Mouse (Mus musculus) hindbrain, embryonic 10.5 days (tissue): ENCODE results near the gene Hoxb4. TPM values are rescaled to one million over a fixed set of nuclear protein-coding genes. Genes with fewer than 3 reads are reported as not detected.

Source experiments
- DNase-seq: peaks from one replicate; pipeline ENCODE4 v3.0.0-alpha.2; 2017; ENCODE audit warnings: low spot score
- H3K27ac ChIP-seq: fragments of 300-500 bp; sonication (generic); 2 replicates; pipeline ENCODE4 v1.5.1; 2016; ENCODE audit warnings: mild to moderate bottlenecking, moderate library complexity
- H3K27me3 ChIP-seq: fragments of 300-500 bp; sonication (generic); 2 replicates; pipeline ENCODE4 v1.6.1; 2016; ENCODE audit warnings: mild to moderate bottlenecking; ENCODE audit not compliant: poor library complexity, insufficient read depth, severe bottlenecking
- H3K36me3 ChIP-seq: fragments of 300-500 bp; sonication (generic); 2 replicates; pipeline ENCODE4 v1.6.1; 2016; ENCODE audit warnings: mild to moderate bottlenecking, moderate library complexity
- H3K4me1 ChIP-seq: fragments of 300-500 bp; sonication (generic); replicated peaks from 2 replicates; pipeline ENCODE4 v1.6.1; 2016; ENCODE audit warnings: mild to moderate bottlenecking
- H3K4me3 ChIP-seq: fragments of 300-500 bp; sonication (generic); 2 replicates; pipeline ENCODE4 v1.5.1; 2016; ENCODE audit warnings: mild to moderate bottlenecking, moderate library complexity
- H3K9me3 ChIP-seq: fragments of 300-500 bp; sonication (generic); 2 replicates; pipeline ENCODE4 v1.6.1; 2016; ENCODE audit warnings: mild to moderate bottlenecking, moderate library complexity
- WGBS: fragments of 180-500 bp; shearing (Covaris S2); methylation state at CpG from one replicate; pipeline ENCODE4 v1.1.7; 2016; 5-methylcytosine and 5-hydroxymethylcytosine counted together
- polyA plus RNA-seq: library from polyadenylated mRNA; unstranded; fragments of >200 nt; fragmentation: Nextera tagmentation; extraction: Ambion mirVana; gene quantifications from 2 replicates; pipeline ENCODE4 v1.2.1, GENCODE M21; 2016

Gene Hoxb4
- polyA plus RNA-seq, 1 experiment from 2014 or later = 3.1 TPM

DNA sequence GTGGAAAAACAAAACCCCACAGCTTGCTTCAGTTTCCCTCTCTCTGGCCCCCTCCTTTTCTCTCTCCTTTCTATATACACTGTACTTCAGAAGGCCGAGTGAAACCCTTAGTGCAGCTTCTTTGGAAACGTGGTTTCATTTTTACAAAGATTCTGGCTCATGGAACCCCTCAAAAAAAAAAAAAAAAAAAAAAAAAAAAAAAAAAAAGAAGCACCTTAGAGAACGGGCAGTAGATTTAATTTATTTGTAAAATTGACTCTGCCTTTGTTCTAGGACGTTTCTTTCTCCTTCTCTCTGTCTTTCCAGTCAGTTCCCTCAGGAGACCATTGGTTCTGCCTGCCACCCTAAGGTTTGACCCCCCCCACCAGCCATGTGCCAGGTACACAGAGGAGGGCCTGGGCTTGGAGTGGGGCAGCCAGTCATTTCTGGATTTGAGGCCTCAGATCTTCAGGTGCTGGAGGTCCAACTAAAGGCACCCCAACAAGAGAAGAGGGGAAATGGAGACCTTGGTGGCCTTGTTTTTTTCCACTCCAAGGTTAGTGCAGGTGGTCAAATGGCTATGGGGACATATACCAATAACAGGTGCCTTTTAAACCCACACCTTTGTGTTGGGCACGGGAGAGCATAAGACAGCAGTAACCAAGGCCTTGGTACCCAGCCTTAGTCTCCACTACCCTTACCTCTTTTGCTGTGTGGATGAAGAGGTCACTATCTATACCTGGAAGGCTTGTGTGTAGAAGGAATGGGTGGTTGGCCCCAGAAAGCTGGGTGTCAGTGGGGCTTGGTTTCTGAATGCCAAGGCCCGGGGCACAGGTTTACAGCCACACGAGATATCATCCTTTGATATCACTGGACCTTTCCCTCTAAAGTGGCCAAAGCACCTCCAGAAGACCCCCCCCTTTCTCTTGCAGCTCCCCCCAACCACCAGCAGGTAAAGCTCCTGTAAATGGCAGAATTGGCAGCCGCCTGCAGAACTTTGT, 37.4 kb upstream of the Hoxb4 start:
- DNase-seq = no peak
- Histone ChIP-seq H3K9me3 (no peaks in the 10 kb centered on the region), H3K4me1 (peaks cover 21% of the 10 kb centered on the region), H3K27me3 (peaks cover 100% of the 10 kb centered on the region), H3K27ac (no peak overlapping the region), H3K36me3 (no peaks in the 10 kb centered on the region), H3K4me3 (no peak overlapping the region)
- 7% methylated on average over 8 of the region's 8 CpGs for WGBS

DNA sequence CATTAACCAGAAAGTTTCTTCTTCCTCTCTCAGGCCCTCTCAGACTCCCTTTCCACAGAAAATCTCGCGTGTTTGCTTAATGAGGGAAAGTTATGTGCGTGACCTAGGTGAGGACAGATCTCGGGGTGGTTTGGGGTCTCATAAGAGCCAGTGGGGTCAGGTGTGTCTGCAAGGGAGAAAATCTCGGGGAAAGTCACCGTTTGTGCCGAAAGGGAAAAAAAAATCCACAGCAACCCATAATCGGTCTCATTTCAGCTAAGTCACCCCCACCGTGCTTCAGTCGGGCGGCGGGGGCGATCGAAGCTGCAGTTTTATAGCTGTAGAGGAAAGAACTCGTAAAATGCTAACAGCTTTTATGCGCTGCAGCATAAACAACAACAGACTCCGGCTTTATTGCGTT, 36.7 kb upstream of the Hoxb4 start:
- Histone ChIP-seq H3K27ac (no peak overlapping the region), H3K9me3 (no peaks in the 10 kb centered on the region), H3K4me3 (no peak overlapping the region), H3K27me3 (peaks cover 100% of the 10 kb centered on the region), H3K36me3 (no peaks in the 10 kb centered on the region), H3K4me1 (peaks cover 21% of the 10 kb centered on the region)
- WGBS = 4% methylated on average over 18 of the region's 18 CpGs
- DNase-seq = no peak

- peaks cover 26% of the 10 kb centered on the region for H3K4me1 ChIP-seq
- peaks cover 100% of the 10 kb centered on the region for H3K27me3 ChIP-seq
- DNase-seq = no peak
- 1% methylated on average over 27 of the region's 27 CpGs for WGBS
- no peaks in the 10 kb centered on the region for H3K36me3 ChIP-seq
- no peak within 1 kb of the TSS for H3K4me3 ChIP-seq
- no peaks in the 10 kb centered on the region for H3K9me3 ChIP-seq
- no peak within 1 kb of the TSS for H3K27ac ChIP-seq
These were observed 36.1 kb upstream of the Hoxb4 start, which contains the start of gene Hoxb8 for GRCm38 (mm10) chr11:96281855-96282570. Hoxb8 (plus strand) TSS chr11:96281905.

- no peak overlapping the region for H3K27ac ChIP-seq
- H3K36me3 ChIP-seq = no peaks in the 10 kb centered on the region
- under 1% methylated on average over 49 of the region's 49 CpGs for WGBS
- H3K9me3 ChIP-seq = no peaks in the 10 kb centered on the region
- peaks cover 100% of the 10 kb centered on the region for H3K27me3 ChIP-seq
- peak; percentile 73 for DNase-seq
- H3K4me3 ChIP-seq = no peak overlapping the region; the same call in 1 of the 2 replicates
- H3K4me1 ChIP-seq = peaks cover 27% of the 10 kb centered on the region
These were observed 35.2 kb upstream of the Hoxb4 start for GRCm38 (mm10) chr11:96282795-96283430.

DNA sequence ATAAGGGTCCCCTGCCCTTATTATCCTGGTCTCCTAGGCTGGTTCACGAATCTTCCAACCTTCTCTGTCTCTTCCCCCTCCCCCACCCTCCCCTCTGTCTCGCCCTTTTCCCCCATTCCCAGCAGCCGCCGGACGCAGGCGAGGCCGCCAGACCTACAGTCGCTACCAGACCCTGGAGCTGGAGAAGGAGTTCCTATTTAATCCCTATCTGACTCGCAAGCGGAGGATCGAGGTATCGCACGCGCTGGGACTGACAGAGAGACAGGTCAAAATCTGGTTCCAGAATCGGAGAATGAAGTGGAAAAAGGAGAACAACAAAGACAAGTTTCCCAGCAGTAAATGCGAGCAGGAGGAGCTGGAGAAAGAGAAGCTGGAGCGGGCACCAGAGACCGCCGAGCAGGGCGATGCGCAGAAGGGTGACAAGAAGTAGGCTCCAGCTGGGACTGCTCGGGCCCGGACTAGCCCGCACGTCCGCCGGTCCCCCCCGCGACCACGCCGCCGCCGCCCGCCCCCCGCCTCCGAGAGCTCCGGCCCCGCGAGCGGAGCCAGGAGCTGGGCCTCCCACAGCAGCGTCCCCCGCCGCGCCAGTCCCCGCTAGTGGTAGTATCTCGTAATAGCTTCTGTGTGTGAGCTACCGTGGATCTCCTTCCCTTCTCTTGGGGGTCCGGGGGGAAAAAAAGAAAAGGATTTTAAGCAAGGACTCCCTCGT, 33.9 kb upstream of the Hoxb4 start:
- H3K9me3 ChIP-seq = no peaks in the 10 kb centered on the region
- H3K36me3 ChIP-seq = no peaks in the 10 kb centered on the region
- H3K27me3 ChIP-seq = peaks cover 100% of the 10 kb centered on the region
- H3K4me1 ChIP-seq = peaks cover 27% of the 10 kb centered on the region
- no peak overlapping the region for H3K27ac ChIP-seq
- peak; percentile 68 for DNase-seq
- under 1% methylated on average over 49 of the region's 49 CpGs for WGBS
- peak overlapping the region; percentile 40 for H3K4me3 ChIP-seq

GRCm38 (mm10) chr11:96284774-96285734, 33.0 kb upstream of the Hoxb4 start:
- peaks cover 100% of the 10 kb centered on the region for H3K27me3 ChIP-seq
- H3K4me3 ChIP-seq = peak overlapping the region; percentile 40
- DNase-seq = no peak
- peaks cover 27% of the 10 kb centered on the region for H3K4me1 ChIP-seq
- under 1% methylated on average over 36 of the region's 37 CpGs for WGBS
- H3K36me3 ChIP-seq = no peaks in the 10 kb centered on the region
- H3K9me3 ChIP-seq = no peaks in the 10 kb centered on the region
- no peak overlapping the region for H3K27ac ChIP-seq

- WGBS = under 1% methylated on average over 43 of the region's 43 CpGs
- Histone ChIP-seq H3K9me3 (no peaks in the 10 kb centered on the region), H3K4me1 (peaks cover 27% of the 10 kb centered on the region), H3K27ac (no peak within 1 kb of the TSS), H3K4me3 (peak within 1 kb of the TSS; percentile 37), H3K36me3 (no peaks in the 10 kb centered on the region), H3K27me3 (peaks cover 100% of the 10 kb centered on the region)
- peak; percentile 56 for DNase-seq
These were observed 32.0 kb upstream of the Hoxb4 start, which contains the start of gene Hoxb7 for GRCm38 (mm10) chr11:96285771-96286738. Hoxb7 (plus strand) TSS chr11:96286623.

- no peak overlapping the region for H3K27ac ChIP-seq
- no peaks in the 10 kb centered on the region for H3K9me3 ChIP-seq
- H3K36me3 ChIP-seq = no peaks in the 10 kb centered on the region
- WGBS = under 1% methylated on average over 55 of the region's 55 CpGs
- DNase-seq = peak; percentile 58
- H3K27me3 ChIP-seq = peaks cover 100% of the 10 kb centered on the region
- peak overlapping the region; percentile 37 for H3K4me3 ChIP-seq
- H3K4me1 ChIP-seq = peaks cover 27% of the 10 kb centered on the region
These were observed 31.2 kb upstream of the Hoxb4 start for GRCm38 (mm10) chr11:96286739-96287385.

GRCm38 (mm10) chr11:96287411-96287810, 30.7 kb upstream of the Hoxb4 start:
- Histone ChIP-seq H3K4me3 (no peak overlapping the region), H3K27me3 (peaks cover 100% of the 10 kb centered on the region), H3K27ac (no peak overlapping the region), H3K4me1 (peaks cover 27% of the 10 kb centered on the region), H3K9me3 (no peaks in the 10 kb centered on the region), H3K36me3 (no peaks in the 10 kb centered on the region)
- WGBS = under 1% methylated on average over 9 of the region's 9 CpGs
- DNase-seq = no peak

DNA sequence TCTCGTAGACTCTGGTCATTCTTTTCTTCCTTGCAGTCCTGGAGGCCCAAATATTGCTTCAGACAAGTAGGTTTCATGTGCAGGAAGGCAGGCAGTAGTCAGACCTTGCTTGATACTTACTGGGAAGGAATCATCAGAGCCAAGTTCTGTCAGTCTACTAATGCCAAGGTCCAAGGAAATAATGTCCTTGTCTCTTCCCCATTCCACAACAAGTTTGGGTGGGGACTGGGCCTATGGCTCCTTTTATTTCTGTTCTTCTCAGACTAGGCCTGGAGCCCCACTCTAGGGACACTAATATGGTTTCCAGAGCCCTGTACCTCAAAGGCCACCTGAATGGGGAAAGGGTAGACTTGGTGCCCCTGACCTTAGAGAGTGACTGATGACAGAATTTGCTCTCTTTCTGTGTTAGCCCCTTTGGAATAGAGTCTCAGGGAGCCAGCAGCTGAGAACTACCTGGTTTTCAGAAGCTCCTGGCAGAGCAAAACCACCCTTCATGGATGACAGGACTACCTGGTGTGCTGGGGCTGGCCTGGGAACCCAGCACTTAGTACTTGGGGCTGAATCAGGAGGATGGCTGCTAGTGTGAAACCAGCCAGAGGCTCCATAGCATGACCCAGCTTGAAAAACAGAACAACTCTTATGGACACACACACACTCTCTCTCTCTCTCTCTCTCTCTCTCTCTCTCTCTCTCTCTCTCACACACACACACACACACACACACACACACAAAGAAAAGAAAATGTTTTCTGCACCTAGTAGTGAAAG, 29.4 kb upstream of the Hoxb4 start:
- no peak overlapping the region for H3K4me3 ChIP-seq
- 5% methylated on average over 1 of the region's 1 CpGs for WGBS

More for the DNA sequence above, 29.4 kb upstream of the Hoxb4 start:
- Histone ChIP-seq H3K4me1 (peaks cover 22% of the 10 kb centered on the region), H3K36me3 (no peaks in the 10 kb centered on the region), H3K27ac (no peak overlapping the region), H3K27me3 (peaks cover 100% of the 10 kb centered on the region), H3K9me3 (no peaks in the 10 kb centered on the region)
- no peak for DNase-seq
